Mouse (Mus musculus) retina, embryonic 14.5 days (tissue): ENCODE results near the gene Stx11.
A peak's percentile ranks its signal among the peaks of the same experiment; 100 is the strongest.

ENCODE experiments used
- DNase-seq: peaks from one replicate; pipeline ENCODE4 v3.0.0-alpha.2; 2015; ENCODE audit warnings: low spot score

Stx11 gene

GRCm38 (mm10) chr10:12964151-12965075 lies at the start of gene Stx11:
Gene Stx11 (minus strand): TSS chr10:12964298.
- peak; percentile 74 for DNase-seq

GRCm38 (mm10) chr10:13008737-13009121 lies 44.6 kb upstream of the Stx11 start:
- DNase-seq = no peak

GRCm38 (mm10) chr10:13007876-13008736 lies 44.0 kb upstream of the Stx11 start:
- DNase-seq = peak; percentile 97

GRCm38 (mm10) chr10:13005043-13005442 lies 40.9 kb upstream of the Stx11 start, which contains the start of gene Sf3b5:
Gene Sf3b5 (plus strand): TSS chr10:13005343.
- no peak for DNase-seq

- DNase-seq = peak; percentile 88
These were observed 32.8 kb upstream of the Stx11 start for GRCm38 (mm10) chr10:12996736-12997477.

GRCm38 (mm10) chr10:12993411-12994039 lies 29.4 kb upstream of the Stx11 start:
- DNase-seq = no peak

- no peak for DNase-seq
These were observed 27.9 kb upstream of the Stx11 start for GRCm38 (mm10) chr10:12991953-12992352.

- DNase-seq = no peak
These were observed 22.8 kb upstream of the Stx11 start for GRCm38 (mm10) chr10:12986943-12987342.

GRCm38 (mm10) chr10:12986485-12986884 lies 22.4 kb upstream of the Stx11 start:
- no peak for DNase-seq

GRCm38 (mm10) chr10:12985028-12985427 lies 20.9 kb upstream of the Stx11 start:
- DNase-seq = no peak

GRCm38 (mm10) chr10:12983516-12983915 lies 19.4 kb upstream of the Stx11 start:
- no peak for DNase-seq

GRCm38 (mm10) chr10:12981071-12981470 lies 17.0 kb upstream of the Stx11 start:
- DNase-seq = no peak

GRCm38 (mm10) chr10:12977787-12978212 lies 13.7 kb upstream of the Stx11 start:
- no peak for DNase-seq

GRCm38 (mm10) chr10:12976552-12976951 lies 12.5 kb upstream of the Stx11 start:
- no peak for DNase-seq

- no peak for DNase-seq
These were observed 11.9 kb upstream of the Stx11 start for GRCm38 (mm10) chr10:12975957-12976356.

- DNase-seq = no peak
These were observed 11.4 kb upstream of the Stx11 start for GRCm38 (mm10) chr10:12975461-12975860.

GRCm38 (mm10) chr10:12974572-12974971 lies 10.5 kb upstream of the Stx11 start:
- no peak for DNase-seq

- no peak for DNase-seq
These were observed 1.6 kb upstream of the Stx11 start for GRCm38 (mm10) chr10:12965669-12966180.

GRCm38 (mm10) chr10:12963362-12964147 lies 543 bp downstream of the Stx11 start:
- peak; percentile 30 for DNase-seq

GRCm38 (mm10) chr10:12962238-12962637 lies 1.9 kb downstream of the Stx11 start:
- DNase-seq = no peak
